Mouse (Mus musculus) retina, adult 2 months (tissue): ENCODE data around the gene Adck1.

Experiments used
- DNase-seq: peaks from one replicate; pipeline ENCODE4 v3.0.0-alpha.2; 2012; ENCODE audit warnings: low read depth, low spot score

Adck1 gene

DNA sequence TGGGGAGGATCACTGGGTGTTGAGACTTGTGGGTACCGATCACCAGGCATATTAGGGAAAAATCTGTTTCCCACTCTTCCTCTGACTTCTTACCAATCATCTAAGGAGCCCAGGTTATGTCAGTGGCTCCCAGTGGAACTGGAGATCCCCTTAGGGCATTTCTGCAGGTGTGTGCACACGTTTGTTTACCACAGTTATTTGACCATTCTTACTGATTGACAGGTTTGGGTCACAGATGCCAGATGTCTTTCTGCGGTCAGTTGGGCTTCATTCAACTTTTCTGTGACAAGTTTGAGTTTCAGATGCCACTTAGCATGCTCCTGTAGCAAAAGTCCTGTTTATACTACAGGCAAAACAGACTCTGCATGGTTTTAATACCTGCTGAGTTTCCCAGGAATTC lies 112.5 kb downstream of the Adck1 start:
- no peak for DNase-seq

DNA sequence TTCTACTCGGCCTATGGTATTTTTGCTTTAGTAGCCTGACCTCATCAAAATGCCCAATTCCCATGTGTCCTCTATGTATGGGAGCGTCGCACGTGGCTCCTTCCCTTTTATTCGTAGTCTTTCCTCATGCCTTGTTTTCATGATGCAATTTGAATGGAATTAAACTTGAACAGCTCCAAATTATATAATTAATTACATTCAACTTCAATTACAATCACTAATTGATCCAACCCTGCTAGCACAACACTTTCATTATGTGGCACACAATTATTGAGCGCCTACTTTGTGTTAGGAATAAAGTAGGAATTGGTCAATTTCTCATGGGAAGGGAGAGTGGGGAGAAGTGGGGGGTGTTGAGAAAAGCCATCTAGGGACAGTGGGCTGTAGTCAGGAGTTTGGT lies 113.4 kb downstream of the Adck1 start:
- no peak for DNase-seq

DNA sequence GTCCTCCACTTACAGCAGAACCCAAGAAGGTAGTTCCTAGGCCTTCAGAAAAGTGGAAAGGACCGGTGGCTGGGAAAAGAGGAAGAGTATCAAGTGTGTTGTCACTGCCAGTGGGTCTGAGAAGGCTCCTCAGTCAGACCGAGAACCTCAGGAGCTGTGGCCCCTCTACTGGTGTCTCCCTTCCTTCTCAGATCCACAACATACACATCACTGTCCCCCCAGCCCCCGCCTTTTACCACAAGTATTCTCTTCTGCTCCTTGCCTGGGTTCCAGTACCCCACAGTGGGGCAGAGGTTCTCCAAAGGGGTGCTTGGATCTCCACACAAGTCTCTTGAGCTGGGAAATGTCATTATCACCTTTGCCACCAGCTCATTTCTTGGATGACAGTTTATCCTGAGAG lies 115.5 kb downstream of the Adck1 start:
- no peak for DNase-seq

DNA sequence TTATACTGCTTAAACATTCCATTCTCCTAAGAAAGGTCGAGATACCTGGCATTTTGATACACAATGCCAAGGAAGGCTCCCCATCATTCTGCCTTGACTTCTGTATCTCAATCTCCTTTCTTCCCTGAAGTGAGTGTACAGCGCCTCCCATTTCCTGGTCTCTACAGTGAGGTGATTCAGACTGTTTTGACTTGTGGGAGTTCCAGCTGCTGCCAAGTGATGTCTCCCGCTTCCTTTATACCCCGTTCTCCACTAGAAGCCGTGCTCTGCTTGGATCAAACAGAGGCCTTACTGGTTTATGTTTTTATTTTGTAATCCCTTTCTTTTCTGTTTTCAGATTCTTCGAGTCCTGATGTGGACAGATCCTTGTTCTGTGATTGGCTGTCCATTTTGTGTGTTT lies 116.3 kb downstream of the Adck1 start:
- DNase-seq, result no peak

DNA sequence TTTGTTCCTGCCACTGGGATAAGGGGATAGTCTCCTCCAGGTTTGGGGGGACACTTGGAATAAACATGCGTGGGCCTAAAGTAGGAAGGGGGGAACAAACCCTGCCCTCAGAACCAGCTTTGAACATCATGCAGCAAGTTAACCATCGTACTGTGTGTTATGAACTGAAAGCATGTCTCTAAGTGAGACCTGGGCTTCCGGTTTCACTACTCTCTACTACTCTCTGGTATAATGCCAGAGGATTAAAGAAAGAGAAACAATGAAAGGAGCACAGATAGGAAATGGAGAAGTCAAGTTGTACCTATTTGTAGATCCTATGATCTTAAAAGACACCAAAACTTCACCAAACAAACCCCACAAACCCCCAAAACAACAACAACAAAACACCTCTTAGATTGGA lies 121.3 kb downstream of the Adck1 start:
- DNase-seq, result no peak

DNA sequence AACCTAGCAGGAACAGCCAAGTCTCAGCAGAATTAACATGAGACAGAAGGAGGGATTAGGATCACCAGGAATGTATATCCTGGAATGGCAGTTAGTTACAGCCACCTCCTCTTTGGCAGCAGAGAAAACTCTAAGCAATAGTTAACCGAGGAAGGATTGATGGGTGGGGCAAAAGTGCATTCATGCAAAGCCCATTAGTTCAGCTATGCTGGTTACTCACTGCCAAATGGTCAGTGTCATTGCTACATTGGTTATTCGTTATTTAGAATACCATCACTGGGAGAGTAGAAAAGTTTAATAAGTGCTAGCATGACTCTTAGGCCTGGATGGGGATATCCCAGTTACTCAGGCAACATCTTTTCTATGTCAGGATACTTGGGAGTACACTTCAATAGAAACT lies 130.5 kb downstream of the Adck1 start:
- no peak for DNase-seq
